Mouse (Mus musculus): ENCODE measurements around the gene Ddx43. TPM values are rescaled to one million over a fixed set of nuclear protein-coding genes. Genes with fewer than 3 reads are reported as not detected.
A peak's percentile ranks its signal among the peaks of the same experiment; 100 is the strongest.

Gene Ddx43
- polyA plus RNA-seq, 1 experiment: not detected

GRCm38 (mm10) chr9:78439426-78439825, 43.8 kb downstream of the Ddx43 start:
- H3ac ChIP-seq (ENCODE audit: control insufficient read depth, insufficient read length): no peak overlapping the region
- H3K4me3 ChIP-seq: no peak overlapping the region
- TF ChIP-seq E2F4 (IDR thresholded peaks at IDR 0.05; ENCODE audit: insufficient read depth) (no peak), USF1 (IDR thresholded peaks at IDR 0.05; ENCODE audit: low read depth) (no peak), MAX (IDR thresholded peaks at IDR 0.05; ENCODE audit: low read depth) (no peak)
- peaks cover 7% of the 10 kb centered on the region for H3K27me3 ChIP-seq (ENCODE audit: control insufficient read depth, insufficient read depth, insufficient read length)
- no peak overlapping the region for H3K4me2 ChIP-seq (ENCODE audit: low read depth)
- H3K79me2 ChIP-seq (ENCODE audit: control insufficient read depth, insufficient read depth): no peaks in the 10 kb centered on the region
- no peaks in the 10 kb centered on the region for H3K36me3 ChIP-seq (ENCODE audit: control insufficient read depth, insufficient read depth)

GRCm38 (mm10) chr9:78442237-78442578, 46.6 kb downstream of the Ddx43 start:
- Histone ChIP-seq H3K4me2 (ENCODE audit: low read depth) (peak overlapping the region; percentile 65), H3K4me3 (peak overlapping the region; percentile 26), H3K36me3 (ENCODE audit: control insufficient read depth, insufficient read depth) (no peaks in the 10 kb centered on the region), H3ac (ENCODE audit: control insufficient read depth, insufficient read length) (no peak overlapping the region), H3K27me3 (ENCODE audit: control insufficient read depth, insufficient read depth, insufficient read length) (peaks cover 7% of the 10 kb centered on the region), H3K79me2 (ENCODE audit: control insufficient read depth, insufficient read depth) (no peaks in the 10 kb centered on the region)
- no peak for TF ChIP-seq POLR2AphosphoS2 (IDR thresholded peaks at IDR 0.05; ENCODE audit: insufficient read length, low read depth)
- TF ChIP-seq MYOD1 (IDR thresholded peaks at IDR 0.05; ENCODE audit: control insufficient read depth in 1 of 3, insufficient read length in 2 of 3, low read depth in 2 of 3): no peak
- TF ChIP-seq TCF3 (IDR thresholded peaks at IDR 0.05; ENCODE audit: insufficient read length, low read depth): no peak
- TF ChIP-seq TCF12 (IDR thresholded peaks at IDR 0.05; ENCODE audit: insufficient read depth, poor library complexity, severe bottlenecking): no peak
- TF ChIP-seq MAX (IDR thresholded peaks at IDR 0.05; ENCODE audit: low read depth): no peak
- no peak for TF ChIP-seq POLR2A (IDR thresholded peaks at IDR 0.05; ENCODE audit: insufficient read length, low read depth)
- no peak for TF ChIP-seq USF1 (IDR thresholded peaks at IDR 0.05; ENCODE audit: low read depth)
- no peak for TF ChIP-seq MYOG (IDR thresholded peaks at IDR 0.05; ENCODE audit: control insufficient read depth in 1 of 3, insufficient read depth in 1 of 3, insufficient read length in 2 of 3, low read depth in 2 of 3)

DNA sequence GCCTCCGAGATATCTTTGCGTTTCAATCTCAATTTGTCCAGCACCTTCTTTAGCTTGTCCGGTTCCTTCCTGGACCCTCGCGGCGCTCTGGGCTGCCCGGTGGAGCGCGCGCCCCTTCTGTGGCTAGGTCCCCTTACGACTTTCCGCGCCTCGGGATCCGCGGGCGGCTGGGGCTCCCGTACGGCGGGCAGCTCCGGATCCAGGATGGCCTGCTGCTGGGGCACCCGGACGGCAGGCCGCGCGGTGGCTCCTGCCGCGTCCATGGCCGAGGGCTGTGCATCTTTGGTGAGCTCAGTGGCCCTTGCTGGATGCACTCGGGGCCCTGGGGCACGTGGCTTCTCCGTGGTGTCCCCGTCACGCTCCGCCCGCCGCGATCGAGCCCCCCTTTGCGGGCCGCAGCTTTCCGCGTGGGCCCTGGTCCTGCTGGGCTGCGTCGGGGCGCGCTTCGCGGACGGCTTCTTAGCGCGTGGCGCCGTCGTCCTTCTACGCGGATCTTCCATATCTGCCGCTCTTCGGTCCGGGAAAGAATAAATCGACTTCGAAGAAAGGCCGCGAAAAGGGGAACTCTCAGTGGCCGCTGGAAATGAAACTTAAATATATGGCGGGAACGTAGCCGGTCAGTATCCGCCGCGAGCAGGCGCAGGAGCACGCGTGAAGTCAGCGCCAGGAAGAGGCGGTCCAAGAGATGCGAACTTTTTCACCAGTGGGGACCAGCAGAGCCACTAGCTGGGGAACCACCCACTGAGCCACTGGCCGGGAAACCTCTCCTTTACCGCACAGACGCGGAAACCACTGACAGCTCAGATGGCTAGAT, 47.2 kb downstream of the Ddx43 start, which contains the start of gene Cgas:
Gene Cgas (minus strand): TSS at position 659 of the 814 bp plus-strand sequence.
- Histone ChIP-seq H3K4me3 (peak within 1 kb of the TSS; percentile 26), H3K27me3 (ENCODE audit: control insufficient read depth, insufficient read depth, insufficient read length) (peaks cover 7% of the 10 kb centered on the region), H3K4me2 (ENCODE audit: low read depth) (peak within 1 kb of the TSS; percentile 65), H3ac (ENCODE audit: control insufficient read depth, insufficient read length) (peak within 1 kb of the TSS; percentile 28), H3K36me3 (ENCODE audit: control insufficient read depth, insufficient read depth) (no peaks in the 10 kb centered on the region), H3K79me2 (ENCODE audit: control insufficient read depth, insufficient read depth) (no peaks in the 10 kb centered on the region)
- TF ChIP-seq SRF (IDR thresholded peaks at IDR 0.05; ENCODE audit: control insufficient read depth, insufficient read length, low read depth) (no peak), REST (IDR thresholded peaks at IDR 0.05; ENCODE audit: insufficient read depth, insufficient read length) (no peak), TCF3 (IDR thresholded peaks at IDR 0.05; ENCODE audit: insufficient read length, low read depth) (no peak), TCF12 (IDR thresholded peaks at IDR 0.05; ENCODE audit: insufficient read depth, poor library complexity, severe bottlenecking) (no peak), POLR2A (IDR thresholded peaks at IDR 0.05; ENCODE audit: insufficient read length, low read depth) (peak; percentile 45), CEBPB (IDR thresholded peaks at IDR 0.05; ENCODE audit: insufficient read depth, poor library complexity, severe bottlenecking) (no peak), USF1 (IDR thresholded peaks at IDR 0.05; ENCODE audit: low read depth) (no peak), MYOD1 (IDR thresholded peaks at IDR 0.05; ENCODE audit: control insufficient read depth in 1 of 3, insufficient read length in 2 of 3, low read depth in 2 of 3) (no peak)

- Histone ChIP-seq H3ac (ENCODE audit: control insufficient read depth, insufficient read length) (peak overlapping the region; percentile 83), H3K4me3 (peak overlapping the region; percentile 60), H3K4me2 (ENCODE audit: low read depth) (peak overlapping the region; percentile 96), H3K36me3 (ENCODE audit: control insufficient read depth, insufficient read depth) (no peaks in the 10 kb centered on the region), H3K79me2 (ENCODE audit: control insufficient read depth, insufficient read depth) (peaks cover 10% of the 10 kb centered on the region), H3K27me3 (ENCODE audit: control insufficient read depth, insufficient read depth, insufficient read length) (peaks cover 4% of the 10 kb centered on the region)
- TF ChIP-seq SRF (IDR thresholded peaks at IDR 0.05; ENCODE audit: control insufficient read depth, insufficient read length, low read depth) (no peak), POLR2AphosphoS2 (IDR thresholded peaks at IDR 0.05; ENCODE audit: insufficient read length, low read depth) (no peak)
Observed at GRCm38 (mm10) chr9:78447606-78447972, 52.0 kb downstream of the Ddx43 start.

- Histone ChIP-seq H3K79me2 (ENCODE audit: control insufficient read depth, insufficient read depth) (peaks cover 10% of the 10 kb centered on the region), H3K4me3 (peak within 1 kb of the TSS; percentile 60), H3ac (ENCODE audit: control insufficient read depth, insufficient read length) (peak within 1 kb of the TSS; percentile 83), H3K36me3 (ENCODE audit: control insufficient read depth, insufficient read depth) (no peaks in the 10 kb centered on the region), H3K4me2 (ENCODE audit: low read depth) (peak within 1 kb of the TSS; percentile 96), H3K27me3 (ENCODE audit: control insufficient read depth, insufficient read depth, insufficient read length) (no peaks in the 10 kb centered on the region)
- TF ChIP-seq TCF3 (IDR thresholded peaks at IDR 0.05; ENCODE audit: insufficient read length, low read depth): no peak
- peak; percentile 64 for TF ChIP-seq POLR2AphosphoS2 (IDR thresholded peaks at IDR 0.05; ENCODE audit: insufficient read length, low read depth)
- TF ChIP-seq E2F4 (IDR thresholded peaks at IDR 0.05; ENCODE audit: insufficient read depth): peak; percentile 67
- TF ChIP-seq POLR2A (IDR thresholded peaks at IDR 0.05; ENCODE audit: insufficient read length, low read depth): peak; percentile 88
- TF ChIP-seq MYOD1 (IDR thresholded peaks at IDR 0.05; ENCODE audit: control insufficient read depth in 1 of 3, insufficient read length in 2 of 3, low read depth in 2 of 3): peak in 1 of 3 experiments; percentile 10
Observed at GRCm38 (mm10) chr9:78447973-78448873, 52.6 kb downstream of the Ddx43 start, which contains the start of the genes Mto1 and Gm17324. Gene Mto1 (plus strand): TSS chr9:78448208. Gene Gm17324 (minus strand): TSS chr9:78448786.

All from myocyte (in vitro differentiated cells).